Mouse (Mus musculus) midbrain, embryonic 11.5 days (tissue): ENCODE measurements around the gene Erbin. TPM values are rescaled to one million over a fixed set of nuclear protein-coding genes. Genes with fewer than 3 reads are reported as not detected.

ENCODE experiments used
- ATAC-seq: fragments of 200-750 bp; cut with Nextera tagmentation; 2 replicates; pipeline ENCODE4 v1.8.0; 2017; ENCODE audit warnings: moderate TSS enrichment, moderate library complexity; ENCODE audit not compliant: low FRiP score
- DNase-seq: peaks from one replicate; pipeline ENCODE4 v3.0.0; 2015; ENCODE audit warnings: low spot score; ENCODE audit errors: missing footprints
- H3K27ac ChIP-seq: fragments of 300-500 bp; sonication (generic); 2 replicates; pipeline ENCODE4 v1.5.1; 2014; ENCODE audit warnings: low read depth, low read length
- H3K27me3 ChIP-seq: fragments of 300-500 bp; sonication (generic); 2 replicates; pipeline ENCODE4 v1.6.1; 2014; ENCODE audit warnings: mild to moderate bottlenecking, low read length, moderate library complexity, mixed read lengths; ENCODE audit not compliant: control insufficient read depth, insufficient read depth
- H3K36me3 ChIP-seq: fragments of 300-500 bp; sonication (generic); 2 replicates; pipeline ENCODE4 v1.6.1; 2014; ENCODE audit warnings: mild to moderate bottlenecking, low read length, moderate library complexity, mixed read lengths; ENCODE audit not compliant: control insufficient read depth, insufficient read depth
- H3K4me1 ChIP-seq: fragments of 300-500 bp; sonication (generic); 2 replicates; pipeline ENCODE4 v1.6.1; 2014; ENCODE audit warnings: low read length; ENCODE audit not compliant: control insufficient read depth, insufficient read depth
- H3K4me2 ChIP-seq: fragments of 300-500 bp; sonication (generic); 2 replicates; pipeline ENCODE4 v1.6.1; 2014; ENCODE audit warnings: mild to moderate bottlenecking, moderate library complexity
- H3K4me3 ChIP-seq: fragments of 300-500 bp; sonication (generic); 2 replicates; pipeline ENCODE4 v1.5.1; 2014; ENCODE audit warnings: low read depth, low read length
- H3K9ac ChIP-seq: fragments of 300-500 bp; sonication (generic); 2 replicates; pipeline ENCODE4 v1.6.1; 2014; ENCODE audit warnings: low read length
- H3K9me3 ChIP-seq: fragments of 300-500 bp; sonication (generic); 2 replicates; pipeline ENCODE4 v1.6.1; 2016; ENCODE audit warnings: low read length; ENCODE audit not compliant: control insufficient read depth
- WGBS: fragments of 180-500 bp; shearing (Covaris S2); extraction: QIAGEN DNeasy Blood & Tissue Kit; methylation state at CpG from one replicate; pipeline ENCODE4 v1.1.7; 2014; 5-methylcytosine and 5-hydroxymethylcytosine counted together
- polyA plus RNA-seq: library from polyadenylated mRNA; unstranded; fragments of >200 nt; fragmentation: Nextera tagmentation; extraction: Ambion mirVana; gene quantifications from 2 replicates; pipeline ENCODE4 v1.2.1, GENCODE M21; 2014

Gene Erbin
- polyA plus RNA-seq, 1 experiment from 2014 or later, result 27.6 TPM

GRCm38 (mm10) chr13:103955652-103956051 is 35.3 kb upstream of the Erbin start:
- DNase-seq, result no peak
- Histone ChIP-seq H3K4me3 (no peak overlapping the region), H3K27ac (no peak overlapping the region), H3K4me2 (no peak overlapping the region), H3K9ac (no peak overlapping the region), H3K27me3 (no peaks in the 10 kb centered on the region), H3K9me3 (no peaks in the 10 kb centered on the region), H3K36me3 (no peaks in the 10 kb centered on the region), H3K4me1 (no peaks in the 10 kb centered on the region)
- 74% methylated on average over 2 of the region's 2 CpGs for WGBS
- no peak for ATAC-seq

GRCm38 (mm10) chr13:103951393-103951792 is 31.1 kb upstream of the Erbin start:
- no peaks in the 10 kb centered on the region for H3K36me3 ChIP-seq
- WGBS, result 95% methylated on average over 7 of the region's 7 CpGs
- H3K4me3 ChIP-seq, result no peak overlapping the region
- no peak overlapping the region for H3K27ac ChIP-seq
- H3K4me2 ChIP-seq, result no peak overlapping the region
- no peak for DNase-seq
- no peaks in the 10 kb centered on the region for H3K9me3 ChIP-seq
- H3K4me1 ChIP-seq, result no peaks in the 10 kb centered on the region
- H3K9ac ChIP-seq, result no peak overlapping the region
- ATAC-seq, result no peak
- H3K27me3 ChIP-seq, result no peaks in the 10 kb centered on the region

GRCm38 (mm10) chr13:103940796-103941195 is 20.5 kb upstream of the Erbin start:
- Histone ChIP-seq H3K36me3 (no peaks in the 10 kb centered on the region), H3K27me3 (no peaks in the 10 kb centered on the region), H3K9ac (no peak overlapping the region), H3K4me3 (no peak overlapping the region), H3K4me1 (no peaks in the 10 kb centered on the region), H3K4me2 (no peak overlapping the region), H3K9me3 (no peaks in the 10 kb centered on the region), H3K27ac (no peak overlapping the region)
- no peak for DNase-seq
- 87% methylated on average over 2 of the region's 2 CpGs for WGBS
- ATAC-seq, result no peak

- ATAC-seq (no peak), DNase-seq (no peak)
- no peak overlapping the region for H3K9ac ChIP-seq
- H3K4me3 ChIP-seq, result no peak overlapping the region
- H3K27ac ChIP-seq, result no peak overlapping the region
- no peaks in the 10 kb centered on the region for H3K36me3 ChIP-seq
- H3K27me3 ChIP-seq, result no peaks in the 10 kb centered on the region
- WGBS, result 79% methylated on average over 6 of the region's 6 CpGs
- no peak overlapping the region for H3K4me2 ChIP-seq
- no peaks in the 10 kb centered on the region for H3K9me3 ChIP-seq
- peaks cover 5% of the 10 kb centered on the region for H3K4me1 ChIP-seq
Measured at GRCm38 (mm10) chr13:103924586-103924985, 4.3 kb upstream of the Erbin start.

GRCm38 (mm10) chr13:103923402-103924065 is 3.2 kb upstream of the Erbin start:
- 90% methylated on average over 6 of the region's 6 CpGs for WGBS
- Histone ChIP-seq H3K27me3 (no peaks in the 10 kb centered on the region), H3K9ac (no peak overlapping the region; the same call in 1 of the 2 replicates), H3K27ac (no peak overlapping the region), H3K9me3 (no peaks in the 10 kb centered on the region), H3K36me3 (no peaks in the 10 kb centered on the region), H3K4me2 (no peak overlapping the region), H3K4me3 (no peak overlapping the region), H3K4me1 (peaks cover 7% of the 10 kb centered on the region)
- DNase-seq (peak; percentile 85), ATAC-seq (no peak)

- WGBS, result 17% methylated on average over 11 of the region's 11 CpGs
- Histone ChIP-seq H3K9me3 (no peaks in the 10 kb centered on the region), H3K4me1 (peaks cover 13% of the 10 kb centered on the region), H3K36me3 (no peaks in the 10 kb centered on the region), H3K4me2 (peak overlapping the region; percentile 66), H3K27ac (peak overlapping the region; percentile 100), H3K4me3 (peak overlapping the region; percentile 94), H3K9ac (peak overlapping the region; percentile 100), H3K27me3 (no peaks in the 10 kb centered on the region)
- peak; percentile 92 for DNase-seq
- peak; percentile 39 for ATAC-seq
Measured at GRCm38 (mm10) chr13:103921831-103922380, 1.6 kb upstream of the Erbin start.

GRCm38 (mm10) chr13:103920933-103921830 is 868 bp upstream of the Erbin start:
- Histone ChIP-seq H3K27ac (peak overlapping the region; percentile 100), H3K9me3 (no peaks in the 10 kb centered on the region), H3K4me3 (peak overlapping the region; percentile 94), H3K9ac (peak overlapping the region; percentile 100), H3K4me2 (peak overlapping the region; percentile 66), H3K27me3 (no peaks in the 10 kb centered on the region), H3K4me1 (peaks cover 15% of the 10 kb centered on the region), H3K36me3 (no peaks in the 10 kb centered on the region)
- WGBS, result under 1% methylated on average over 77 of the region's 125 CpGs
- DNase-seq, result peak; percentile 98
- ATAC-seq, result peak; percentile 93

- Histone ChIP-seq H3K4me3 (peak overlapping the region; percentile 94), H3K9me3 (no peaks in the 10 kb centered on the region), H3K36me3 (no peaks in the 10 kb centered on the region), H3K27me3 (no peaks in the 10 kb centered on the region), H3K27ac (peak overlapping the region; percentile 100), H3K4me2 (peak overlapping the region; percentile 66), H3K4me1 (peaks cover 15% of the 10 kb centered on the region), H3K9ac (peak overlapping the region; percentile 100)
- under 1% methylated on average over 20 of the region's 20 CpGs for WGBS
- DNase-seq (no peak), ATAC-seq (no peak)
Measured at GRCm38 (mm10) chr13:103919956-103920260, 406 bp downstream of the Erbin start.
